Mouse (Mus musculus) heart, adult 18-20 months (tissue): Measurements from ENCODE around the gene Lrrc57. TPM values are rescaled to one million over a fixed set of nuclear protein-coding genes. Genes with fewer than 3 reads are reported as not detected.

Experiments used
- total RNA-seq, 2 experiments: library from RNA; stranded (reverse); gene quantifications; 2 replicates each; pipeline ENCODE4 v1.2.3; 2021

Gene Lrrc57
- total RNA-seq, 2 experiments from 2014 or later = 16.9 to 17.1 TPM

Other genes starting within 250 kb of the Lrrc57 start
- gene Ganc, start 205.6 kb downstream of the Lrrc57 start, total RNA-seq = 10 to 100 TPM; 26.0 to 27.1 TPM
- gene Tmem87a, start 205.4 kb downstream of the Lrrc57 start, total RNA-seq = 10 to 100 TPM; 16.2 to 17.3 TPM
- gene Capn3, start 153.5 kb downstream of the Lrrc57 start, total RNA-seq = 1 to 10 TPM; 2.8 to 2.9 TPM
- gene Zfp106, start 45.7 kb downstream of the Lrrc57 start, total RNA-seq = 100 to 1,000 TPM; 496 TPM
- gene Snap23, start 41.8 kb downstream of the Lrrc57 start, total RNA-seq = 10 to 100 TPM; 59.0 to 59.7 TPM
- 10 to 100 TPM in 1 of 2 experiments, 1 to 10 TPM in 1; 9.9 to 11.5 TPM for gene Haus2, start 137 bp downstream of the Lrrc57 start, total RNA-seq
- 1 to 10 TPM; 4.3 to 5.8 TPM for gene Stard9, start 19.6 kb upstream of the Lrrc57 start, total RNA-seq
- gene Cdan1, start 240.6 kb upstream of the Lrrc57 start, total RNA-seq = 10 to 100 TPM in 1 of 2 experiments, 1 to 10 TPM in 1; 8.9 to 11.1 TPM
- gene Ttbk2, start 241.1 kb upstream of the Lrrc57 start, total RNA-seq = 10 to 100 TPM; 10.1 to 13.2 TPM